Mouse (Mus musculus) MEL (cell line): ENCODE data around the gene Rhox2g.
"Not testable (repeated sequence)": the region's sequence is repeated elsewhere in the genome, so short reads cannot be mapped to it uniquely, and the experiment has no call there.

ENCODE experiments used
- CTCF ChIP-seq, 3 experiments: IDR thresholded peaks in 2 of 3; conservative IDR thresholded peaks in 1 of 3; 2 replicates each; pipeline ENCODE4 v1.5.1; 2011 to 2012; ENCODE audit warnings: low read length in 3 of 3, low read depth in 2 of 3, mild to moderate bottlenecking in 2 of 3, improper control_type of control experiment in 1 of 3, inconsistent platforms in 1 of 3, mixed read lengths in 1 of 3, moderate library complexity in 1 of 3; ENCODE audit not compliant: control insufficient read depth in 1 of 3, insufficient read depth in 1 of 3, poor library complexity in 1 of 3, severe bottlenecking in 1 of 3
- EP300 ChIP-seq, 2 experiments: IDR thresholded peaks; 2 replicates each; pipeline ENCODE4 v1.6.1; 2011; ENCODE audit warnings: improper control_type of control experiment in 2 of 2, low read length in 2 of 2, low read depth in 1 of 2, mild to moderate bottlenecking in 1 of 2
- GABPA ChIP-seq: IDR thresholded peaks from 2 replicates; pipeline ENCODE4 v1.6.1; 2012; ENCODE audit warnings: low read depth, mild to moderate bottlenecking, inconsistent platforms, low read length, improper control_type of control experiment, moderate library complexity
- GATA1 ChIP-seq: IDR thresholded peaks from 2 replicates; pipeline ENCODE4 v1.6.1; 2011; ENCODE audit warnings: low read depth, low read length, improper control_type of control experiment
- HCFC1 ChIP-seq: IDR thresholded peaks from 2 replicates; pipeline ENCODE4 v1.6.1; 2012; ENCODE audit warnings: low read depth, mild to moderate bottlenecking, inconsistent platforms, low read length, improper control_type of control experiment, moderate library complexity
- KAT2A ChIP-seq: conservative IDR thresholded peaks from 2 replicates; pipeline ENCODE4 v1.6.1; 2012; ENCODE audit warnings: low read depth, low read length, improper control_type of control experiment, inconsistent platforms
- MYC ChIP-seq: IDR thresholded peaks from 2 replicates; pipeline ENCODE4 v1.6.1; 2011; ENCODE audit warnings: low read depth, mild to moderate bottlenecking, low read length, improper control_type of control experiment, moderate library complexity
- NELFE ChIP-seq: IDR thresholded peaks from 2 replicates; pipeline ENCODE4 v1.6.1; 2011; ENCODE audit warnings: low read depth, low read length, improper control_type of control experiment
- RCOR1 ChIP-seq: IDR thresholded peaks from 2 replicates; pipeline ENCODE4 v1.6.1; 2012; ENCODE audit warnings: low read depth, mild to moderate bottlenecking, inconsistent platforms, low read length, improper control_type of control experiment
- SIN3A ChIP-seq: IDR thresholded peaks from 2 replicates; pipeline ENCODE4 v1.6.1; 2012; ENCODE audit warnings: low read length, improper control_type of control experiment, inconsistent platforms
- SMC3 ChIP-seq: IDR thresholded peaks from 2 replicates; pipeline ENCODE4 v1.6.1; 2011; ENCODE audit warnings: low read depth, low read length, improper control_type of control experiment

GRCm38 (mm10) chrX:37643370-37643769 is at the start of gene Rhox2g:
- TF ChIP-seq HCFC1; CTCF (IDR thresholded peaks at IDR 0.05 in 2 of 3, conservative IDR thresholded peaks at IDR 0.05 in 1 of 3; ENCODE audit: control insufficient read depth in 1 of 3, insufficient read depth in 1 of 3, low read depth in 2 of 3, low read length in 3 of 3, poor library complexity in 1 of 3, severe bottlenecking in 1 of 3); NELFE; GATA1; RCOR1; MYC; KAT2A; SIN3A; EP300 (IDR thresholded peaks at IDR 0.05; ENCODE audit: low read depth in 1 of 2, low read length in 2 of 2); GABPA; SMC3: not testable (repeated sequence)
